Mouse (Mus musculus): ENCODE measurements around the gene Casq2.

DNA sequence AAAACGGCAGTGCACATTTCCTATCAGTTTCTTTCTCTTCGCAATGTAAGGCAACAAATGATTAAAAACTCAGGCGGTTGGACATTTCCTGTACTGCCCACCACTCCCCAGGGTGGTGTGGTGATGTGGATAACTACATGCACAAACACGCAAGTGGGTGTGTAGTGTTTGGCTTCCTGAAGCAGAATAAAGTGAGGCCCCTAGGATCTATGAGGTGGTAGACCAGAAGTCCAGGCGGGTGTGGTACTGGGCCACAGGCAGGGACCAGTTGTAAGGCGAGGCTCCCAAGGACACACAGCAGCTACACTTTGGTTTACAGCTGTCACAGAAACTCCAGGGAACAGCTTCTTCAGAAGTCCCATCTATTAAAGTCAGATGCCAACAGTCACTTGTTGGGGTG, 71.4 kb downstream of the Casq2 start:
- no peak for TF ChIP-seq CTCF (IDR thresholded peaks at IDR 0.05; ENCODE audit: low read depth, low read length)
- TF ChIP-seq POLR2A (IDR thresholded peaks at IDR 0.05; ENCODE audit: borderline replicate concordance, low read depth, low read length): no peak

All from bone marrow macrophage, adult 2 months (primary cell).